Mouse (Mus musculus) CH12.LX (cell line): ENCODE results near the gene Stk33. TPM values are rescaled to one million over a fixed set of nuclear protein-coding genes. Genes with fewer than 3 reads are reported as not detected.
A peak's percentile ranks its signal among the peaks of the same experiment; 100 is the strongest.

Experiments used
- DNase-seq: peaks from one replicate; pipeline ENCODE4 v3.0.0-alpha.2; 2013; ENCODE audit errors: extremely low read depth
- H3K27ac ChIP-seq: 2 replicates; pipeline ENCODE4 v1.5.1; 2012; ENCODE audit warnings: low read depth, mild to moderate bottlenecking, control low read depth, moderate library complexity; ENCODE audit not compliant: insufficient read depth
- H3K27me3 ChIP-seq: replicated peaks from 2 replicates; pipeline ENCODE3; 2012; ENCODE audit warnings: inconsistent platforms
- H3K36me3 ChIP-seq, 2 experiments: replicated peaks in 1 of 2; 2 replicates each; pipeline versions ENCODE3 to v1.6.1; 2012; ENCODE audit warnings: inconsistent platforms in 1 of 2, low read length in 1 of 2, mild to moderate bottlenecking in 1 of 2, mixed read lengths in 1 of 2, moderate library complexity in 1 of 2; ENCODE audit not compliant: control insufficient read depth in 1 of 2, insufficient read depth in 1 of 2
- H3K4me1 ChIP-seq, 2 experiments: 2 replicates each; pipeline ENCODE4 v1.6.1; 2012; ENCODE audit warnings: inconsistent platforms in 1 of 2, moderate library complexity in 1 of 2; ENCODE audit not compliant: insufficient read depth in 2 of 2, control insufficient read depth in 1 of 2
- H3K4me2 ChIP-seq: 2 replicates; pipeline ENCODE4 v1.6.1; 2012; ENCODE audit warnings: low read depth, mild to moderate bottlenecking, control low read depth; ENCODE audit not compliant: poor library complexity, insufficient read depth, severe bottlenecking
- H3K4me3 ChIP-seq, 3 experiments: fragments of 150-350 bp in 1 of 3; sonication (generic) in 1 of 3; replicated peaks in 1 of 3; 2 replicates each; pipeline versions ENCODE3 to v1.5.1; 2011 to 2012; ENCODE audit warnings: low read depth in 2 of 3, low read length in 2 of 3, mild to moderate bottlenecking in 2 of 3, moderate library complexity in 2 of 3, control low read depth in 1 of 3, improper control_type of control experiment in 1 of 3, inconsistent platforms in 1 of 3, mixed read lengths in 1 of 3; ENCODE audit not compliant: poor library complexity in 1 of 3
- H3K79me2 ChIP-seq: replicated peaks from 2 replicates; pipeline ENCODE4 v1.6.1; 2012; ENCODE audit warnings: mild to moderate bottlenecking, moderate library complexity; ENCODE audit not compliant: control insufficient read depth, poor library complexity, insufficient read depth, severe bottlenecking; ENCODE audit errors: extremely low read depth
- H3K9ac ChIP-seq: 2 replicates; pipeline ENCODE4 v1.6.1; 2012; ENCODE audit warnings: low read depth, mild to moderate bottlenecking, control low read depth, moderate library complexity; ENCODE audit not compliant: insufficient read depth
- H3K9me3 ChIP-seq: replicated peaks from 2 replicates; pipeline ENCODE3; 2012; ENCODE audit warnings: low read length, inconsistent platforms, mixed read lengths
- BHLHE40 ChIP-seq: IDR thresholded peaks from 2 replicates; pipeline ENCODE4 v1.6.1; 2011; ENCODE audit warnings: mild to moderate bottlenecking, low read depth, low read length, improper control_type of control experiment
- CHD1 ChIP-seq: IDR thresholded peaks from 2 replicates; pipeline ENCODE4 v1.6.1; 2012; ENCODE audit warnings: low read depth, low read length, improper control_type of control experiment, inconsistent platforms
- CTCF ChIP-seq, 2 experiments: IDR thresholded peaks in 1 of 2; conservative IDR thresholded peaks in 1 of 2; 2 replicates each; pipeline ENCODE4 v1.5.1; 2011 to 2012; ENCODE audit warnings: low read depth in 2 of 2, low read length in 2 of 2, improper control_type of control experiment in 1 of 2, inconsistent platforms in 1 of 2, mild to moderate bottlenecking in 1 of 2, moderate library complexity in 1 of 2
- E2F4 ChIP-seq: IDR thresholded peaks from 2 replicates; pipeline ENCODE4 v1.6.1; 2011; ENCODE audit warnings: low read depth, low read length, improper control_type of control experiment; ENCODE audit not compliant: insufficient replicate concordance
- ETS1 ChIP-seq: conservative IDR thresholded peaks from 2 replicates; pipeline ENCODE4 v1.6.1; 2012; ENCODE audit warnings: low read depth, mild to moderate bottlenecking, inconsistent platforms, low read length, improper control_type of control experiment, moderate library complexity
- GABPA ChIP-seq: IDR thresholded peaks from 2 replicates; pipeline ENCODE4 v1.6.1; 2012; ENCODE audit warnings: low read depth, low read length, improper control_type of control experiment, inconsistent platforms; ENCODE audit not compliant: insufficient replicate concordance
- IRF4 ChIP-seq: IDR thresholded peaks from 2 replicates; pipeline ENCODE4 v1.6.1; 2014; ENCODE audit warnings: low read depth, mild to moderate bottlenecking, inconsistent platforms, low read length, improper control_type of control experiment
- JUN ChIP-seq: IDR thresholded peaks from 2 replicates; pipeline ENCODE4 v1.6.1; 2011; ENCODE audit warnings: low read depth, mild to moderate bottlenecking, low read length, improper control_type of control experiment, moderate library complexity; ENCODE audit not compliant: insufficient read depth
- KAT2A ChIP-seq: IDR thresholded peaks from 2 replicates; pipeline ENCODE4 v1.6.1; 2012; ENCODE audit warnings: low read length, improper control_type of control experiment, inconsistent platforms; ENCODE audit not compliant: insufficient replicate concordance
- MAX ChIP-seq: IDR thresholded peaks from 2 replicates; pipeline ENCODE4 v1.6.1; 2011; ENCODE audit warnings: low read length, improper control_type of control experiment
- MAZ ChIP-seq: IDR thresholded peaks from 2 replicates; pipeline ENCODE4 v1.6.1; 2012; ENCODE audit warnings: low read depth, mild to moderate bottlenecking, inconsistent platforms, low read length, improper control_type of control experiment, moderate library complexity
- MXI1 ChIP-seq: IDR thresholded peaks from 2 replicates; pipeline ENCODE4 v1.6.1; 2011; ENCODE audit warnings: mild to moderate bottlenecking, low read depth, low read length, improper control_type of control experiment
- MYC ChIP-seq: IDR thresholded peaks from 2 replicates; pipeline ENCODE4 v1.6.1; 2011; ENCODE audit warnings: low read depth, mild to moderate bottlenecking, improper control_type of control experiment, low read length
- POLR2A ChIP-seq: IDR thresholded peaks from 2 replicates; pipeline ENCODE4 v1.6.1; 2011; ENCODE audit warnings: low read depth, mild to moderate bottlenecking, improper control_type of control experiment, low read length
- POLR2AphosphoS2 ChIP-seq: IDR thresholded peaks from 2 replicates; pipeline ENCODE4 v1.6.1; 2011; ENCODE audit warnings: low read depth, low read length, improper control_type of control experiment
- RAD21 ChIP-seq: IDR thresholded peaks from 2 replicates; pipeline ENCODE4 v1.6.1; 2011; ENCODE audit warnings: low read depth, mild to moderate bottlenecking, low read length, improper control_type of control experiment, moderate library complexity
- RCOR1 ChIP-seq: conservative IDR thresholded peaks from 2 replicates; pipeline ENCODE4 v1.6.1; 2012; ENCODE audit warnings: low read depth, mild to moderate bottlenecking, inconsistent platforms, low read length, improper control_type of control experiment
- SMC3 ChIP-seq: IDR thresholded peaks from 2 replicates; pipeline ENCODE4 v1.6.1; 2011; ENCODE audit warnings: low read depth, low read length, improper control_type of control experiment
- TCF12 ChIP-seq: IDR thresholded peaks from 2 replicates; pipeline ENCODE4 v1.6.1; 2014; ENCODE audit warnings: low read depth, mild to moderate bottlenecking, inconsistent platforms, low read length, improper control_type of control experiment
- UBTF ChIP-seq: IDR thresholded peaks from 2 replicates; pipeline ENCODE4 v1.6.1; 2012; ENCODE audit warnings: low read depth, mild to moderate bottlenecking, inconsistent platforms, low read length, improper control_type of control experiment, moderate library complexity
- USF1 ChIP-seq: IDR thresholded peaks from 2 replicates; pipeline ENCODE4 v1.6.1; 2014; ENCODE audit warnings: low read depth, mild to moderate bottlenecking, inconsistent platforms, low read length, improper control_type of control experiment
- ZKSCAN1 ChIP-seq: IDR thresholded peaks from 2 replicates; pipeline ENCODE4 v1.6.1; 2012; ENCODE audit warnings: low read depth, inconsistent platforms, low read length, improper control_type of control experiment, borderline replicate concordance
- ZNF384 ChIP-seq: IDR thresholded peaks from 2 replicates; pipeline ENCODE4 v1.6.1; 2012; ENCODE audit warnings: low read depth, low read length, improper control_type of control experiment, inconsistent platforms
- dilution Hi-C: fragments of 300-500 bp; cut with MboI; formaldehyde crosslinking; loops from 2 replicates; pipeline ENCODE4 v1.14.3; 2020; ENCODE audit warnings: low sequenced_read_pairs; ENCODE audit not compliant: extremely low pct_unique_long_range_greater_than_20kb, extremely low pct_ligation_motif_present
- in situ Hi-C: fragments of 300-500 bp; cut with MboI; formaldehyde crosslinking; loops from 3 replicates; pipeline ENCODE4 v1.14.3; 2019; ENCODE audit warnings: low sequenced_read_pairs, low pct_ligation_motif_present, low pct_unique_long_range_greater_than_20kb, mixed read lengths
- polyA plus RNA-seq: library from polyadenylated mRNA; unstranded; fragments of >175 nt; gene quantifications from 2 replicates; pipeline ENCODE4 v1.2.1, GENCODE M21; 2012; ENCODE audit warnings: low read depth; ENCODE audit not compliant: insufficient read length
- total RNA-seq, 2 experiments: library from RNA; depleted of rRNA; stranded (reverse); fragments of 300-350 nt in 1 of 2; fragments of >200 nt in 1 of 2; gene quantifications; 2 replicates each; pipeline ENCODE4 v1.2.3; 2012 to 2014

Gene Stk33
- total and polyA plus RNA-seq, 3 experiments = not detected

GRCm38 (mm10) chr7:109255506-109256352 lies 183.2 kb downstream of the Stk33 start:
- Histone ChIP-seq H3K79me2 (no peaks in the 10 kb centered on the region), H3K9me3 (no peaks in the 10 kb centered on the region), H3K4me1 (peaks cover 3 to 17% of the 10 kb centered on the region in 2 experiments; a peak in 3 of 4 replicates), H3K9ac (no peak overlapping the region), H3K27ac (no peak overlapping the region), H3K4me3 (no peak overlapping the region), H3K36me3 (no peaks in the 10 kb centered on the region), H3K27me3 (peaks cover 21% of the 10 kb centered on the region), H3K4me2 (peak overlapping the region; percentile 26; the same call in 1 of the 2 replicates)
- no peak for TF ChIP-seq ETS1
- peak; percentile 66 for TF ChIP-seq RAD21
- 0 out of 2 replicates have a peak, but pooled peaks have one; percentile 27 for TF ChIP-seq MAZ
- no peak for TF ChIP-seq POLR2AphosphoS2
- TF ChIP-seq ZNF384 = no peak
- no peak for TF ChIP-seq UBTF
- TF ChIP-seq TCF12 = no peak
- TF ChIP-seq SMC3 = peak; percentile 59
- TF ChIP-seq E2F4 = no peak
- TF ChIP-seq IRF4 = no peak
- peak; percentile 37 to 80; a peak in 3 of 4 replicates for TF ChIP-seq CTCF (conservative IDR thresholded peaks at IDR 0.05 in 1 of 2, IDR thresholded peaks at IDR 0.05 in 1 of 2; ENCODE audit: low read depth in 2 of 2, low read length in 2 of 2)
- dilution Hi-C loops = no loop called here
- in situ Hi-C loops = no loop called here
- DNase-seq = peak; percentile 71

- Histone ChIP-seq H3K4me3 (no peak overlapping the region), H3K27me3 (peaks cover 32% of the 10 kb centered on the region), H3K9me3 (no peaks in the 10 kb centered on the region), H3K4me1 (peaks cover 3 to 17% of the 10 kb centered on the region in 2 experiments; a peak in 3 of 4 replicates), H3K9ac (no peak overlapping the region), H3K79me2 (no peaks in the 10 kb centered on the region), H3K36me3 (no peaks in the 10 kb centered on the region), H3K4me2 (no peak overlapping the region), H3K27ac (no peak overlapping the region)
- in situ Hi-C loops = no loop called here
- DNase-seq = no peak
- dilution Hi-C loops = no loop called here
- TF ChIP-seq CTCF (conservative IDR thresholded peaks at IDR 0.05 in 1 of 2, IDR thresholded peaks at IDR 0.05 in 1 of 2; ENCODE audit: low read depth in 2 of 2, low read length in 2 of 2) (no peak), USF1 (no peak), JUN (no peak), POLR2A (no peak), CHD1 (no peak), GABPA (no peak), MAX (no peak), MYC (no peak), ZKSCAN1 (no peak), RCOR1 (no peak), MAZ (no peak), MXI1 (no peak), BHLHE40 (no peak), KAT2A (no peak)
Measured at GRCm38 (mm10) chr7:109251418-109251817, 187.5 kb downstream of the Stk33 start.
